Mouse (Mus musculus) MEL (cell line): ENCODE results near the gene Rbm38. TPM values are rescaled to one million over a fixed set of nuclear protein-coding genes. Genes with fewer than 3 reads are reported as not detected.

Source experiments
- DNase-seq: peaks from one replicate; pipeline ENCODE4 v3.0.0; 2011; ENCODE audit warnings: low read depth, low spot score
- H3K27ac ChIP-seq: 2 replicates; pipeline ENCODE4 v1.5.1; 2012; ENCODE audit warnings: low read depth, mild to moderate bottlenecking, control low read depth, low read length, moderate library complexity; ENCODE audit not compliant: control insufficient read depth
- H3K27me3 ChIP-seq, 2 experiments: fragments of 150-350 bp in 1 of 2; sonication (generic) in 1 of 2; 2 replicates each; pipeline ENCODE4 v1.6.1; 2012; ENCODE audit warnings: low read length in 2 of 2, mild to moderate bottlenecking in 2 of 2, improper control_type of control experiment in 1 of 2, moderate library complexity in 1 of 2; ENCODE audit not compliant: insufficient read depth in 2 of 2, control insufficient read depth in 1 of 2
- H3K36me3 ChIP-seq, 2 experiments: 2 replicates each; pipeline ENCODE4 v1.6.1; 2012 to 2014; ENCODE audit warnings: low read length in 2 of 2, improper control_type of control experiment in 1 of 2, inconsistent platforms in 1 of 2, mild to moderate bottlenecking in 1 of 2; ENCODE audit not compliant: insufficient read depth in 2 of 2, control insufficient read depth in 1 of 2
- H3K4me1 ChIP-seq, 2 experiments: fragments of 150-350 bp in 1 of 2; sonication (generic) in 1 of 2; 2 replicates each; pipeline ENCODE4 v1.6.1; 2012; ENCODE audit warnings: low read length in 2 of 2, improper control_type of control experiment in 1 of 2, mild to moderate bottlenecking in 1 of 2; ENCODE audit not compliant: insufficient read depth in 2 of 2, control insufficient read depth in 1 of 2
- H3K4me3 ChIP-seq, 2 experiments: fragments of 150-350 bp in 1 of 2; sonication (generic) in 1 of 2; 2 replicates each; pipeline ENCODE4 v1.5.1; 2012; ENCODE audit warnings: low read depth in 2 of 2, low read length in 2 of 2, mild to moderate bottlenecking in 2 of 2, moderate library complexity in 2 of 2, control low read depth in 1 of 2, improper control_type of control experiment in 1 of 2; ENCODE audit not compliant: control insufficient read depth in 1 of 2, insufficient read depth in 1 of 2
- H3K79me2 ChIP-seq: 2 replicates; pipeline ENCODE4 v1.6.1; 2012; ENCODE audit warnings: mild to moderate bottlenecking, low read length, moderate library complexity; ENCODE audit not compliant: control insufficient read depth, poor library complexity, insufficient read depth
- H3K9ac ChIP-seq: 2 replicates; pipeline ENCODE4 v1.6.1; 2012; ENCODE audit warnings: low read depth, mild to moderate bottlenecking, control low read depth, low read length, moderate library complexity; ENCODE audit not compliant: control insufficient read depth, poor library complexity, severe bottlenecking
- H3K9me3 ChIP-seq: fragments of 150-350 bp; sonication (generic); replicated peaks from 2 replicates; pipeline ENCODE4 v1.6.1; 2012; ENCODE audit warnings: mild to moderate bottlenecking, low read length, improper control_type of control experiment, moderate library complexity; ENCODE audit not compliant: insufficient read depth
- BHLHE40 ChIP-seq: IDR thresholded peaks from 2 replicates; pipeline ENCODE4 v1.6.1; 2012; ENCODE audit warnings: low read depth, mild to moderate bottlenecking, inconsistent platforms, low read length, improper control_type of control experiment, borderline replicate concordance
- CHD2 ChIP-seq: IDR thresholded peaks from 2 replicates; pipeline ENCODE4 v1.6.1; 2011; ENCODE audit warnings: low read length, improper control_type of control experiment
- EP300 ChIP-seq, 2 experiments: IDR thresholded peaks; 2 replicates each; pipeline ENCODE4 v1.6.1; 2011; ENCODE audit warnings: improper control_type of control experiment in 2 of 2, low read length in 2 of 2, low read depth in 1 of 2, mild to moderate bottlenecking in 1 of 2
- ETS1 ChIP-seq: IDR thresholded peaks from 2 replicates; pipeline ENCODE4 v1.6.1; 2012; ENCODE audit warnings: low read depth, mild to moderate bottlenecking, inconsistent platforms, low read length, improper control_type of control experiment, moderate library complexity
- GABPA ChIP-seq: IDR thresholded peaks from 2 replicates; pipeline ENCODE4 v1.6.1; 2012; ENCODE audit warnings: low read depth, mild to moderate bottlenecking, inconsistent platforms, low read length, improper control_type of control experiment, moderate library complexity
- HCFC1 ChIP-seq: IDR thresholded peaks from 2 replicates; pipeline ENCODE4 v1.6.1; 2012; ENCODE audit warnings: low read depth, mild to moderate bottlenecking, inconsistent platforms, low read length, improper control_type of control experiment, moderate library complexity
- JUND ChIP-seq: IDR thresholded peaks from 2 replicates; pipeline ENCODE4 v1.6.1; 2011; ENCODE audit warnings: low read depth, mild to moderate bottlenecking, improper control_type of control experiment, low read length
- KAT2A ChIP-seq: conservative IDR thresholded peaks from 2 replicates; pipeline ENCODE4 v1.6.1; 2012; ENCODE audit warnings: low read depth, low read length, improper control_type of control experiment, inconsistent platforms
- MAX ChIP-seq: IDR thresholded peaks from 2 replicates; pipeline ENCODE4 v1.6.1; 2011; ENCODE audit warnings: low read length, improper control_type of control experiment
- MAZ ChIP-seq: IDR thresholded peaks from 2 replicates; pipeline ENCODE4 v1.6.1; 2012; ENCODE audit warnings: low read depth, mild to moderate bottlenecking, inconsistent platforms, low read length, improper control_type of control experiment
- MEF2A ChIP-seq: IDR thresholded peaks from 2 replicates; pipeline ENCODE4 v1.6.1; 2014; ENCODE audit warnings: low read depth, mild to moderate bottlenecking, inconsistent platforms, low read length, improper control_type of control experiment; ENCODE audit not compliant: poor library complexity, insufficient replicate concordance, severe bottlenecking; ENCODE audit errors: extremely low read depth
- MXI1 ChIP-seq: IDR thresholded peaks from 2 replicates; pipeline ENCODE4 v1.6.1; 2011; ENCODE audit warnings: mild to moderate bottlenecking, low read depth, low read length, improper control_type of control experiment
- MYB ChIP-seq: IDR thresholded peaks from 2 replicates; pipeline ENCODE4 v1.6.1; 2011; ENCODE audit warnings: mild to moderate bottlenecking, low read depth, low read length, improper control_type of control experiment
- MYC ChIP-seq: IDR thresholded peaks from 2 replicates; pipeline ENCODE4 v1.6.1; 2011; ENCODE audit warnings: low read depth, mild to moderate bottlenecking, low read length, improper control_type of control experiment, moderate library complexity
- NELFE ChIP-seq: IDR thresholded peaks from 2 replicates; pipeline ENCODE4 v1.6.1; 2011; ENCODE audit warnings: low read depth, low read length, improper control_type of control experiment
- NRF1 ChIP-seq: IDR thresholded peaks from 2 replicates; pipeline ENCODE4 v1.6.1; 2014; ENCODE audit warnings: low read depth, mild to moderate bottlenecking, inconsistent platforms, low read length, improper control_type of control experiment, moderate library complexity; ENCODE audit not compliant: poor library complexity, insufficient read depth, severe bottlenecking
- POLR2A ChIP-seq, 2 experiments: IDR thresholded peaks; 2 replicates each; pipeline ENCODE4 v1.6.1; 2011 to 2012; ENCODE audit warnings: low read length in 2 of 2, mild to moderate bottlenecking in 2 of 2, control low read depth in 1 of 2, improper control_type of control experiment in 1 of 2, low read depth in 1 of 2, moderate library complexity in 1 of 2; ENCODE audit not compliant: control insufficient read depth in 1 of 2, insufficient read depth in 1 of 2, poor library complexity in 1 of 2
- POLR2AphosphoS2 ChIP-seq: IDR thresholded peaks from 2 replicates; pipeline ENCODE4 v1.6.1; 2011; ENCODE audit warnings: low read length, improper control_type of control experiment
- POLR2AphosphoS5 ChIP-seq: IDR thresholded peaks from 2 replicates; pipeline ENCODE4 v1.6.1; 2012; ENCODE audit warnings: low read depth, borderline replicate concordance, mild to moderate bottlenecking, inconsistent platforms, low read length, moderate library complexity, mixed read lengths
- RCOR1 ChIP-seq: IDR thresholded peaks from 2 replicates; pipeline ENCODE4 v1.6.1; 2012; ENCODE audit warnings: low read depth, mild to moderate bottlenecking, inconsistent platforms, low read length, improper control_type of control experiment
- SMC3 ChIP-seq: IDR thresholded peaks from 2 replicates; pipeline ENCODE4 v1.6.1; 2011; ENCODE audit warnings: low read depth, low read length, improper control_type of control experiment
- TAL1 ChIP-seq: IDR thresholded peaks from 2 replicates; pipeline ENCODE4 v1.6.1; 2012; ENCODE audit warnings: mild to moderate bottlenecking, inconsistent platforms, low read length, moderate library complexity, mixed read lengths
- TBP ChIP-seq: IDR thresholded peaks from 2 replicates; pipeline ENCODE4 v1.8.0; 2011; ENCODE audit warnings: low read depth, low read length, improper control_type of control experiment
- UBTF ChIP-seq: IDR thresholded peaks from 2 replicates; pipeline ENCODE4 v1.6.1; 2012; ENCODE audit warnings: low read depth, mild to moderate bottlenecking, inconsistent platforms, low read length, improper control_type of control experiment, moderate library complexity, borderline replicate concordance; ENCODE audit not compliant: insufficient read depth
- ZC3H11A ChIP-seq: IDR thresholded peaks from 2 replicates; pipeline ENCODE4 v1.6.1; 2012; ENCODE audit warnings: low read depth, mild to moderate bottlenecking, inconsistent platforms, low read length, improper control_type of control experiment
- ZKSCAN1 ChIP-seq: IDR thresholded peaks from 2 replicates; pipeline ENCODE4 v1.6.1; 2012; ENCODE audit warnings: low read depth, mild to moderate bottlenecking, inconsistent platforms, low read length, improper control_type of control experiment, moderate library complexity
- ZMIZ1 ChIP-seq: IDR thresholded peaks from 2 replicates; pipeline ENCODE4 v1.6.1; 2012; ENCODE audit warnings: low read depth, mild to moderate bottlenecking, inconsistent platforms, low read length, improper control_type of control experiment, moderate library complexity
- ZNF384 ChIP-seq: IDR thresholded peaks from 2 replicates; pipeline ENCODE4 v1.6.1; 2012; ENCODE audit warnings: low read depth, mild to moderate bottlenecking, inconsistent platforms, low read length, improper control_type of control experiment
- polyA plus RNA-seq, 2 experiments: library from polyadenylated mRNA; stranded (reverse) in 1 of 2; unstranded in 1 of 2; fragments of >175 nt in 1 of 2; fragments of >200 nt in 1 of 2; gene quantifications; 2 replicates each; pipeline versions ENCODE4 v1.2.1 to v1.2.4; 2012; ENCODE audit warnings: low replicate concordance in 2 of 2, low read depth in 1 of 2; ENCODE audit not compliant: insufficient read length in 2 of 2, insufficient read depth in 1 of 2, missing spikeins in 1 of 2
- total RNA-seq: library from RNA; depleted of rRNA; stranded (reverse); fragments of 300-350 nt; gene quantifications from 2 replicates; pipeline ENCODE4 v1.2.3, GENCODE M21; 2012

Gene Rbm38
- total and polyA plus RNA-seq, 3 experiments = 39.0 to 207 TPM; not detected in 1

DNA sequence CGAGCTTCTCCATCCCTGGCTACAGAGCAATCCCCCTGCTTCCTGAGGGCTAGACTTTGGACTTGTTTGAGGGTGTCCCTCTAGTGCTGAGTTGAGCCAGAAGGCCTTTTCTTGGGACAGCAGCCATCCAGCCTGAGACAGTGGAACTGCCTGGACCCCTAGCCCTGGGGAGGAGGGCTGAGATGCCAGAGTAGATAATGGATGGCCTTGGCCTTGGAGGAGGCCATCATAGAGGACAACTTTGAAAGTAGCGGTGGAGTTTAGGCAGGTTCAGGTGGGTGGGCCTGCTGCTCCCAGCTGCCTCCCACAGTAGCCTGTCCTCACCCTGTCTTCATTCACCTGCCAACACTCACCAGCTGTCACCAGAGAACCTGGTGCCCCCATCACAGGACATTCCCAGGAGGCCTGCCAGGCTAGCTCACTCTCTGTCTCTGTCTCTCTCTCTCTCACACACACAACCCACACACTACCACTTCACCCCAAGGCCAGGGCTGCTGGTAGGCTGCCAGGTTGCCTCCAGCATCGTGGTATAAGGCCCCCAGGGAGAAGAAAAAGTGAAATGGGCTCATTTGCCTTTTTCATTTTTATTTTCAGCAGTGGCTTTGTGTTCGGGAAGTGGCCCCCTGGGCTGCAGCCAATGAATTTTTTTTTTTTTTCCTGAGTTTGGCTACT is 7.7 kb downstream of the Rbm38 start:
- H3K36me3 ChIP-seq = peaks cover 9 to 22% of the 10 kb centered on the region in 2 experiments; a peak in 3 of 4 replicates
- no peak overlapping the region for H3K4me3 ChIP-seq
- H3K27ac ChIP-seq = no peak overlapping the region
- H3K27me3 ChIP-seq = no peaks in the 10 kb centered on the region
- H3K9me3 ChIP-seq = no peaks in the 10 kb centered on the region
- no peak for DNase-seq
- H3K79me2 ChIP-seq = peaks cover 46% of the 10 kb centered on the region
- no peak overlapping the region for H3K9ac ChIP-seq
- H3K4me1 ChIP-seq = peaks cover 3 to 35% of the 10 kb centered on the region in 2 experiments; a peak in 3 of 4 replicates
- TF ChIP-seq ETS1 (no peak), NELFE (no peak), TBP (no peak), CHD2 (no peak), KAT2A (no peak), MXI1 (no peak), MEF2A (no peak), EP300 (IDR thresholded peaks at IDR 0.05; ENCODE audit: low read depth in 1 of 2, low read length in 2 of 2) (no peak), MAX (no peak), SMC3 (no peak), POLR2AphosphoS5 (no peak), ZKSCAN1 (no peak), RCOR1 (no peak), POLR2AphosphoS2 (no peak)
- TF ChIP-seq, all 39 proteins: peak for 0

DNA sequence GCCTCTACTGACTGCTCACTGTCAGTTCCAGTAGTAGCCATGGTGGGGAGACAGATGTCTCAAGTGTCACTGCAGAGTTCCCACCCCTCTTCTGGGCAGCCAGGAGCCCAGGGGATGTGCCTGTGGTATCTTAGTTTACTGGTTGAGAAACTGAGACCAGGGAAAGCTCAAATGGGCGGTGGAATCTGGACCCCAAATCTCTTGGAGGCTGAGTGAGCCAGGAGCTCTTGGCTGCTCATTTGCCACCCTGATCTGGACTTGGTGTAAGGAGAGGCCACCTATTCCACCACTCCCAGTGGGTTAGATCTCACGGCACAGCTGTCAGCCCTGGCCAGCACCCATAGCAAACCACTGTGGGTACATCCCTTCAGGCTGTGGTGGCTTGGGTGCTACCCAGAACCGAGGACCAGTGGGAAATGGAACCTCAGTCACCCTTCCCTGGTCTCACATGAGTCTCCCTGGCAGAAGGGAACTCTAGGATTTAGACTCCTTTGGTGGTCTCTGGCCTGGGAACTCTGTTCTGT is 8.3 kb downstream of the Rbm38 start:
- peaks cover 3 to 32% of the 10 kb centered on the region in 2 experiments; a peak in 3 of 4 replicates for H3K4me1 ChIP-seq
- TF ChIP-seq MEF2A (no peak), HCFC1 (no peak), MXI1 (no peak), MYB (no peak), POLR2A (IDR thresholded peaks at IDR 0.05; ENCODE audit: control insufficient read depth in 1 of 2, insufficient read depth in 1 of 2, low read depth in 1 of 2, low read length in 2 of 2, poor library complexity in 1 of 2) (no peak), JUND (no peak), BHLHE40 (no peak), ZC3H11A (no peak), UBTF (no peak), MYC (no peak), TAL1 (no peak), EP300 (IDR thresholded peaks at IDR 0.05; ENCODE audit: low read depth in 1 of 2, low read length in 2 of 2) (no peak), NELFE (no peak), MAZ (no peak), GABPA (no peak), ZMIZ1 (no peak), NRF1 (no peak), ZNF384 (no peak), POLR2AphosphoS5 (no peak)
- H3K27ac ChIP-seq = no peak overlapping the region
- H3K9me3 ChIP-seq = no peaks in the 10 kb centered on the region
- H3K9ac ChIP-seq = no peak overlapping the region
- peaks cover 40% of the 10 kb centered on the region for H3K79me2 ChIP-seq
- H3K36me3 ChIP-seq = peaks cover 9 to 20% of the 10 kb centered on the region in 2 experiments; a peak in 3 of 4 replicates
- no peak for DNase-seq
- no peaks in the 10 kb centered on the region for H3K27me3 ChIP-seq
- H3K4me3 ChIP-seq = no peak overlapping the region
